Mouse (Mus musculus) heart, adult 9 months (tissue): ENCODE measurements around the gene Chka.

ENCODE experiments used
- DNase-seq, 2 experiments: peaks; one replicate each; pipeline ENCODE4 v3.0.0; 2022; ENCODE audit warnings: low spot score in 2 of 2

Gene Chka

GRCm38 (mm10) chr19:3889096-3889495 lies 37.5 kb downstream of the Chka start:
- DNase-seq, result no peak

GRCm38 (mm10) chr19:3890181-3890580 lies 38.6 kb downstream of the Chka start:
- no peak for DNase-seq

GRCm38 (mm10) chr19:3893545-3894116 lies 42.1 kb downstream of the Chka start:
- no peak for DNase-seq

- DNase-seq, result no peak
These were observed 42.7 kb downstream of the Chka start for GRCm38 (mm10) chr19:3894294-3894693.

- DNase-seq, result no peak
These were observed 43.6 kb downstream of the Chka start for GRCm38 (mm10) chr19:3895171-3895631.

GRCm38 (mm10) chr19:3896208-3896607 lies 44.6 kb downstream of the Chka start:
- no peak for DNase-seq

- no peak for DNase-seq
These were observed 46.0 kb downstream of the Chka start for GRCm38 (mm10) chr19:3897557-3897956.

- no peak for DNase-seq
These were observed 47.4 kb downstream of the Chka start for GRCm38 (mm10) chr19:3898952-3899351.

- DNase-seq, result no peak
These were observed 48.0 kb downstream of the Chka start for GRCm38 (mm10) chr19:3899618-3900017.

- DNase-seq, result no peak
These were observed 51.4 kb downstream of the Chka start for GRCm38 (mm10) chr19:3902966-3903365.

GRCm38 (mm10) chr19:3903648-3904362 lies 52.2 kb downstream of the Chka start:
- no peak for DNase-seq

- DNase-seq, result no peak
These were observed 52.7 kb downstream of the Chka start for GRCm38 (mm10) chr19:3904363-3904675.

GRCm38 (mm10) chr19:3905261-3905969 lies 53.8 kb downstream of the Chka start:
- DNase-seq, result peak; percentile 76 to 77

GRCm38 (mm10) chr19:3906326-3906725 lies 54.8 kb downstream of the Chka start:
- no peak for DNase-seq

GRCm38 (mm10) chr19:3906795-3907786 lies 55.5 kb downstream of the Chka start, which contains the start of gene Tcirg1:
Gene Tcirg1 (minus strand): TSS chr19:3907133.
- peak; percentile 87 to 88 for DNase-seq

- no peak for DNase-seq
These were observed 56.5 kb downstream of the Chka start for GRCm38 (mm10) chr19:3907876-3908660.

GRCm38 (mm10) chr19:3910206-3910605 lies 58.6 kb downstream of the Chka start:
- DNase-seq, result no peak

GRCm38 (mm10) chr19:3912337-3913204 lies 61.0 kb downstream of the Chka start, which contains the start of gene Ndufs8:
Gene Ndufs8 (minus strand): TSS chr19:3912774.
- DNase-seq, result peak; percentile 98 to 99

GRCm38 (mm10) chr19:3913692-3914091 lies 62.1 kb downstream of the Chka start:
- no peak for DNase-seq

- DNase-seq, result no peak
These were observed 63.0 kb downstream of the Chka start for GRCm38 (mm10) chr19:3914535-3914934.
